Mouse (Mus musculus): ENCODE measurements at regions not wholly inside any gene's neighbourhood (a gene's known extent, or its start where the extent isn't known, plus 50 kb on each side); places are given as distances from the start of the nearest gene placed in this dataset.

DNA sequence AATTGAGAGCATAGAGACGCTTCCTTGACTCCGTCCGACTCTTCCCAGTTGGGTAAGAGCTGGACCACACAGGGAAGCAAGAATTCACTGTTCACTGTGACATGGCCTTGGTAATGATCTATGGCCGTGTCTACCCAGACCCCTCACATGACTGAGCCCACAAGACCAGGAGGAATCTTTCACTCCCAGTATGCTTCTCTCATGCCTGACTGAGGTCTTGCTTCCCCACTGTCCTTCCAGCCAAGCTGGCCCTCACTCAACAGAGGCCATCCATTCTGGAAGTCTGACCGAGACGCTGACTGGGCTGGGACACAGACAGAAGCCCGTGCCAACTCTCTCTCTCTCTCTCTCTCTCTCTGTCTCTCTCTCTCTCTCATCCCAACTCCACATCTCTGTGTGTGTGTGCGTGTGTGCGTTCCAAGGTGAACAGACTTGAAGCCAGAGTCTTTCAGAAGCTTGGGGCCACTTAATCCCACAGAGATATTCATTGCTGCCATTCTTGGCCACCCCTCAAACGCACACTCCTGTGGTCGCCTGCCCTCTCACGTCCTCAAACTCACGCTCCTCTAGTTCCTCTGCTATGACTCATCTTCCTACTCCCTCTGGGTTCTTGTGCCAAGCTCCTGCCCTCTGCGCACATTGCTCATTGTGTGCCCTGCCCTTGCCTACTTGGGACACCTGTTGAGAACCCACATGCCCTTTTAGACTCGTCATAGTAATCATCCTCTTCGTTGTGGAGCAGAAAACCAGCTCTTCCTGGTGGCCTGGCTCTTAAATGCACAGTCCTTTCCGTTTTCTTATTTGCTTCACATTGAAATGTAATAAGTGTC, 197.2 kb upstream of the Usp25 start:
- H3K9me3 ChIP-seq (ENCODE audit: control insufficient read depth, low read length): no peaks in the 10 kb centered on the region
- no peak overlapping the region for H3K27ac ChIP-seq (ENCODE audit: low read depth, low read length)
- no peak for DNase-seq (ENCODE audit: low spot score)
- H3K4me2 ChIP-seq (replicated peaks; ENCODE audit: low read depth, low read length): no peak overlapping the region
- H3K36me3 ChIP-seq (ENCODE audit: control insufficient read depth, insufficient read depth, low read length): no peaks in the 10 kb centered on the region
- H3K4me3 ChIP-seq (ENCODE audit: low read depth, low read length): no peak overlapping the region
- no peak overlapping the region for H3K9ac ChIP-seq (ENCODE audit: low read depth, low read length)
- no peak for ATAC-seq (ENCODE audit: low FRiP score)
- H3K27me3 ChIP-seq (ENCODE audit: control insufficient read depth, insufficient read depth, low read length): no peaks in the 10 kb centered on the region
- WGBS: 91% methylated on average over 17 of the region's 17 CpGs
- no peaks in the 10 kb centered on the region for H3K4me1 ChIP-seq (replicated peaks; ENCODE audit: control insufficient read depth, insufficient read depth, low read length)

DNA sequence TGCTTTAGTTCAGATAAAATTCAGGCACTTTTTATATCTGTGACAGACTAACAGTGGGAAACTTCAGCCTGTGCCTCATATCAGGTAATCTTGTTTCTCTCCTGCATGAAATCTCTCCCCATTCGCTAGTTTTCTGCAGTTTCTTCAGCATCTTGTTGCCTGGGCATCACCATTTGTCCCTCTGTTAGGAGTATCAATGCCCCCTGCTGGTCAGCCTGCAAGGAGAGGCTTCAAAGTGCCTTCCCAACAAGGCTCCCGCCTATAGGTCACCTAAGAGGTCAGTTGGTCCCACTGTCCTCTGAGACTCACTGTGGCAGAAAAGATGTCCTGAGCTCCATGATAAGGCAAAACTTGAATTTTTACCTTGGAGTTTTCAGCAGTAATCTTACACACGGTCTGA, 209.8 kb upstream of the Usp25 start:
- Histone ChIP-seq H3K4me3 (ENCODE audit: low read depth, low read length) (no peak overlapping the region), H3K4me2 (replicated peaks; ENCODE audit: low read depth, low read length) (no peak overlapping the region), H3K9me3 (ENCODE audit: control insufficient read depth, low read length) (no peaks in the 10 kb centered on the region), H3K9ac (ENCODE audit: low read depth, low read length) (no peak overlapping the region), H3K36me3 (ENCODE audit: control insufficient read depth, insufficient read depth, low read length) (no peaks in the 10 kb centered on the region), H3K27ac (ENCODE audit: low read depth, low read length) (no peak overlapping the region), H3K27me3 (ENCODE audit: control insufficient read depth, insufficient read depth, low read length) (no peaks in the 10 kb centered on the region), H3K4me1 (replicated peaks; ENCODE audit: control insufficient read depth, insufficient read depth, low read length) (no peaks in the 10 kb centered on the region)
- ATAC-seq (ENCODE audit: low FRiP score) (no peak), DNase-seq (ENCODE audit: low spot score) (peak; percentile 61)
- WGBS: 29% methylated on average over 3 of the region's 3 CpGs

DNA sequence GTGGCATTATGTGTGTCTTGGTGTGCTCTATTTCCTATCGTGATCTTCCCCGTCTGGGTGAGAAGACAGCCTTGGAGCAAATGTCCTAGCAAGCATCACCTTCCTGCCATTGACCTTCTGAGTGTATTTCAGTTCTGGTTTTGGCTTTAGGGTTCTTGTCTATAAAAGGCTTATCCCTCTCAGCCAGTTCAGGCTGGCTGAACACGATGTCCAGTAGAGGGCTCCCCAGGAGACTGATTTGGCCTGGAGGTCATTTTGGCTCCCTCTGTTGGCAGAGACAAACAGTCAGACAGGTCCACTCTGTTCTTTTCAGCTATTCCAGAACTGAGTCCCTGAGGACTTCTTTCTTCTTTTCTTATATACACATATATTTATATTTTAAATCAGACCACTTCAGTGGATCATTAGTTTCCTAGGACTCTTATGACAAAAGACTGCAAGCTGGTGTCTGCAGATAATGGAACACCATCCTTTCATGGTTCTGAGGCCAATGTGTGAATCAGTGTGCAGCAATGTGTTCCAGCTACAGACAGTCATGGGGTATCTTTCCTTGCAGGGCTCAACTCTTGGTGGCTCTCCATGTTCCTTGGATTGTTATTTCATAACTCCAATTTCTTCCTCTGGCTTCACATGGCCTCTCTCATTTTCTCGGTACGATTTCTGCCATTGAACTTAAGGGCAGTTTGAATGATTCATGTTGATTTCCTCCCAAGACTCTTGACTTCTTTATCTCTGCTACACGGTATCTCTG, 226.9 kb upstream of the Usp25 start:
- Histone ChIP-seq H3K9me3 (ENCODE audit: control insufficient read depth, low read length) (no peaks in the 10 kb centered on the region), H3K4me2 (replicated peaks; ENCODE audit: low read depth, low read length) (no peak overlapping the region), H3K27me3 (ENCODE audit: control insufficient read depth, insufficient read depth, low read length) (no peaks in the 10 kb centered on the region), H3K9ac (ENCODE audit: low read depth, low read length) (no peak overlapping the region), H3K4me1 (replicated peaks; ENCODE audit: control insufficient read depth, insufficient read depth, low read length) (no peaks in the 10 kb centered on the region), H3K36me3 (ENCODE audit: control insufficient read depth, insufficient read depth, low read length) (no peaks in the 10 kb centered on the region), H3K27ac (ENCODE audit: low read depth, low read length) (no peak overlapping the region), H3K4me3 (ENCODE audit: low read depth, low read length) (no peak overlapping the region)
- ATAC-seq (ENCODE audit: low FRiP score): no peak
- 75% methylated on average over 6 of the region's 6 CpGs for WGBS
- no peak for DNase-seq (ENCODE audit: low spot score)

DNA sequence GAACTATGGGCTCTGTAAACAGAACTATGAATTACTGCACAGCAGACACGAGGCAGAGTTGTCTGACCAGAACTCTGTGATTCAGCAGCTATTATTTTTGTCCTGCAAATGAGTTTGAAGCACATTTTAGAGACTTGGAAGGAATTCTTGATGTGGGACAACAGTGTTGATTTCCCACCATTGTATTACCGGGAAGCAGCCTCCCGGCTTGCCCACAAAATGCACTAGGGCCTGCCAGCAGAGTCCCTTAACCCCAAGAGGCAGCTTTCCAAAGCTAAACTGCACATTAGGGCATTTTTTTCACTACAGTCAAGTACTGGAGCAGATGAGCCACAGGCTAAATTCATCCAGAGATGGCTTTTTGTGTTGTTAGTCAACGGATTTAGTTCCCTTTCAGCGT, 230.8 kb upstream of the Usp25 start:
- H3K4me1 ChIP-seq (replicated peaks; ENCODE audit: control insufficient read depth, insufficient read depth, low read length): no peaks in the 10 kb centered on the region
- WGBS: 81% methylated on average over 5 of the region's 5 CpGs
- H3K4me3 ChIP-seq (ENCODE audit: low read depth, low read length): no peak overlapping the region
- no peaks in the 10 kb centered on the region for H3K9me3 ChIP-seq (ENCODE audit: control insufficient read depth, low read length)
- ATAC-seq (ENCODE audit: low FRiP score) (no peak), DNase-seq (ENCODE audit: low spot score) (no peak)
- H3K27me3 ChIP-seq (ENCODE audit: control insufficient read depth, insufficient read depth, low read length): no peaks in the 10 kb centered on the region
- H3K4me2 ChIP-seq (replicated peaks; ENCODE audit: low read depth, low read length): no peak overlapping the region
- no peak overlapping the region for H3K27ac ChIP-seq (ENCODE audit: low read depth, low read length)
- H3K36me3 ChIP-seq (ENCODE audit: control insufficient read depth, insufficient read depth, low read length): no peaks in the 10 kb centered on the region
- H3K9ac ChIP-seq (ENCODE audit: low read depth, low read length): no peak overlapping the region

DNA sequence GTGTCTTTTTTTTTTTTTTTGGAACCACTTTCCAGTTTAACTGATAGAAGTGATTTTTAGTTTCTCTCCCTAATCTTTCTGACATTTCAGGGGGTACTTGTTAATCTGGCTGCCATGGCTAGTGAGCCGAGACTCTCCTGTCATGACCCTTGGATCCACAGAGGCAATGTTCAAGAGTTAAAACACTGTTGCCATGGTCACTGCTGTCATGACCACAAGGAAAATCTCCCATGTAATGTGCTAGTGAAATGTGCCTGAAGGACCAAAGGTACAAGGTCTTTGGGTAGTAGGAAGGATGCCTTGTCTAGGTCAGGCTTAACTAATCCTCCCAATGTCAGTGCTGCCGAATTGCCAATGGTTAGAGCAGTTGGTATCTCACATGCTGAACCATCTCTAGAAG, 237.7 kb upstream of the Usp25 start:
- DNase-seq (ENCODE audit: low spot score): no peak
- no peak overlapping the region for H3K4me2 ChIP-seq (replicated peaks; ENCODE audit: low read depth, low read length)
- H3K9me3 ChIP-seq (ENCODE audit: control insufficient read depth, low read length): no peaks in the 10 kb centered on the region
- H3K27ac ChIP-seq (ENCODE audit: low read depth, low read length): no peak overlapping the region
- H3K4me1 ChIP-seq (replicated peaks; ENCODE audit: control insufficient read depth, insufficient read depth, low read length): no peaks in the 10 kb centered on the region
- no peaks in the 10 kb centered on the region for H3K36me3 ChIP-seq (ENCODE audit: control insufficient read depth, insufficient read depth, low read length)
- H3K9ac ChIP-seq (ENCODE audit: low read depth, low read length): no peak overlapping the region
- no peak overlapping the region for H3K4me3 ChIP-seq (ENCODE audit: low read depth, low read length)
- no peak for ATAC-seq (ENCODE audit: low FRiP score)
- no peaks in the 10 kb centered on the region for H3K27me3 ChIP-seq (ENCODE audit: control insufficient read depth, insufficient read depth, low read length)
- WGBS: 41% methylated on average over 2 of the region's 2 CpGs

DNA sequence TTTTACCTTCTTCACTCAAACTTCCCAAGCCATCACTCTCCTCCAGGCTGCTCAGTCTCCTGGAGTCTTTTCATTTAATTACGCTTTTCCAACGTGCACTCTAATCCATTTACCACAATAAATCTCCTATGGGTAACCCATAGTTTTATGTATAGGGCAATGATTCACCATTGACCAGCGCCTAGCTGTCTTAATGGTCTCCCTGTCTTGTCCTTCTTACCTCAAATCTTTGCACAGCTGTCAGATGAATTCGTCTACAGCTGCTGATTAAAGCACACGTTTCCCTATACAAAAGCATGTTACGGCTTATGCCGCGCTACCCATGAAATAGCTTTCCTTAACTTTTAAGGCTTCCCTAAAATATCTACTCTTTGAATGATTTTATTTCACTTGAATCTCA, 239.5 kb upstream of the Usp25 start:
- Histone ChIP-seq H3K27me3 (ENCODE audit: control insufficient read depth, insufficient read depth, low read length) (no peaks in the 10 kb centered on the region), H3K4me2 (replicated peaks; ENCODE audit: low read depth, low read length) (no peak overlapping the region), H3K9me3 (ENCODE audit: control insufficient read depth, low read length) (no peaks in the 10 kb centered on the region), H3K9ac (ENCODE audit: low read depth, low read length) (no peak overlapping the region), H3K4me1 (replicated peaks; ENCODE audit: control insufficient read depth, insufficient read depth, low read length) (no peaks in the 10 kb centered on the region), H3K27ac (ENCODE audit: low read depth, low read length) (no peak overlapping the region), H3K4me3 (ENCODE audit: low read depth, low read length) (no peak overlapping the region), H3K36me3 (ENCODE audit: control insufficient read depth, insufficient read depth, low read length) (no peaks in the 10 kb centered on the region)
- ATAC-seq (ENCODE audit: low FRiP score) (no peak), DNase-seq (ENCODE audit: low spot score) (no peak)
- WGBS: 84% methylated on average over 8 of the region's 8 CpGs

DNA sequence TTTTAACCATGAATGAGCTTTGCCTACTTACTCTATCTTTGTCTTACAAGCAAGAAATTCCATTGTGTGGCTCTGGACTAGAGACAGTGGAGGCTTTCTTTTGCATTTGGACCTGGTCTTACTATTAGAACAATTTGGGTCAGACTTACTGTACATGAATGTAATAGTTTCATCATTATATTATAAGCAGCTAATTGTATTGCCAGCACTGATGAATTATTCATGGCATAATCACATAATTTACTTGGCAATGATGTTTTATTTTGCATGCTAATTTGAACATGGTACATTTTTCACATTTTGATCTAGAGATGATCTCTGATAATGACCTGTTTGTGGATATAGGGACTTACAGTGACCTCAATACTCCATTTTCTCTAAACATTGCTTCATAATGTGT, 240.0 kb upstream of the Usp25 start:
- H3K9ac ChIP-seq (ENCODE audit: low read depth, low read length): no peak overlapping the region
- no peaks in the 10 kb centered on the region for H3K4me1 ChIP-seq (replicated peaks; ENCODE audit: control insufficient read depth, insufficient read depth, low read length)
- H3K9me3 ChIP-seq (ENCODE audit: control insufficient read depth, low read length): no peaks in the 10 kb centered on the region
- ATAC-seq (ENCODE audit: low FRiP score): no peak
- no peak overlapping the region for H3K4me2 ChIP-seq (replicated peaks; ENCODE audit: low read depth, low read length)
- no peaks in the 10 kb centered on the region for H3K36me3 ChIP-seq (ENCODE audit: control insufficient read depth, insufficient read depth, low read length)
- H3K4me3 ChIP-seq (ENCODE audit: low read depth, low read length): no peak overlapping the region
- no peak for DNase-seq (ENCODE audit: low spot score)
- H3K27ac ChIP-seq (ENCODE audit: low read depth, low read length): no peak overlapping the region
- H3K27me3 ChIP-seq (ENCODE audit: control insufficient read depth, insufficient read depth, low read length): no peaks in the 10 kb centered on the region

DNA sequence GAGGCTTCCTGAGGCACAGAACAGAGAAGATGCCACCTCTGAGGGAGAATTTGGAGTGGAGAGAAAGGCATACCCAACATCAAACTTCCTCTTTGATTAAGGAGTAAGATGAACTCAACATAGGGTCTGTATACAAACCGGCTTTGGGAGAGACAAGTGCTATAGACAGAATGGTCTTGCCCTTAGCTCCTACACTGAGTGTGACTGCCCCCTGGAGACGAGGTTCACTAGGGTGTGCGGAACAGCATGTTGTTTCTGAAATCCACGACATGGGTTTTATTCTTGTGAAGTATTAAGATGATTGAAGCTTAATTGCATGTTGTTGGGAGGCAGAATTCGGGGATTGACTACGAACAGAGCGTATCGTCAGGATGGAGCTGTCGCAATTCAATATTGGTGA, 244.9 kb upstream of the Usp25 start:
- DNase-seq (ENCODE audit: low spot score): peak; percentile 19
- no peaks in the 10 kb centered on the region for H3K27me3 ChIP-seq (ENCODE audit: control insufficient read depth, insufficient read depth, low read length)

DNA sequence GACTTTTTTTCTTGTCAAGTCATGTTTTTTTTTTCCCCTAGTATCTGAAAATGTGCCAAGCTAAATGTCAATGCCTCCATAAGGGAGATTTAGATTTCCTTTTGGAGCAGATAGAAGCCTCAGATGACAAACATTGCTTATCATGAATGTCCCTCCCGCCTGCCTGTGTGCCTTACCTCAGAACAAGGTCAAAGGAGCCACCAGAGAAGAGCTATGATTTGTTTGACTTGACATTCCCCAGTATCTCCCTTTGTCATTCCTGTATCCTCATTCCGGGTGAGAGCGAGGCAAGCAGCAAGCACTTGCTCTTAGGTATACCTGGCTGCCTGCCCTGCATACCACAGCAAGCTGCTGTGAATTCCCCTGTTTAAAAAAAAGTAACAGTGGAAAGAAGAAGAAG, 246.9 kb upstream of the Usp25 start:
- Histone ChIP-seq H3K4me1 (replicated peaks; ENCODE audit: control insufficient read depth, insufficient read depth, low read length) (no peaks in the 10 kb centered on the region), H3K4me3 (ENCODE audit: low read depth, low read length) (no peak overlapping the region), H3K9me3 (ENCODE audit: control insufficient read depth, low read length) (no peaks in the 10 kb centered on the region), H3K36me3 (ENCODE audit: control insufficient read depth, insufficient read depth, low read length) (no peaks in the 10 kb centered on the region), H3K27ac (ENCODE audit: low read depth, low read length) (no peak overlapping the region), H3K27me3 (ENCODE audit: control insufficient read depth, insufficient read depth, low read length) (no peaks in the 10 kb centered on the region), H3K9ac (ENCODE audit: low read depth, low read length) (no peak overlapping the region), H3K4me2 (replicated peaks; ENCODE audit: low read depth, low read length) (no peak overlapping the region)
- no peak for ATAC-seq (ENCODE audit: low FRiP score)
- no peak for DNase-seq (ENCODE audit: low spot score)
- 86% methylated on average over 3 of the region's 3 CpGs for WGBS

More for the DNA sequence above, 244.9 kb upstream of the Usp25 start:
- WGBS: 80% methylated on average over 9 of the region's 9 CpGs
- Histone ChIP-seq H3K4me1 (replicated peaks; ENCODE audit: control insufficient read depth, insufficient read depth, low read length) (no peaks in the 10 kb centered on the region), H3K9me3 (ENCODE audit: control insufficient read depth, low read length) (no peaks in the 10 kb centered on the region), H3K27ac (ENCODE audit: low read depth, low read length) (no peak overlapping the region), H3K4me2 (replicated peaks; ENCODE audit: low read depth, low read length) (no peak overlapping the region), H3K9ac (ENCODE audit: low read depth, low read length) (no peak overlapping the region), H3K4me3 (ENCODE audit: low read depth, low read length) (no peak overlapping the region), H3K36me3 (ENCODE audit: control insufficient read depth, insufficient read depth, low read length) (no peaks in the 10 kb centered on the region)
- ATAC-seq (ENCODE audit: low FRiP score): no peak

Measured in hindbrain, embryonic 11.5 days (tissue).